Mouse (Mus musculus) bone marrow, adult 2 months (tissue): ENCODE results near the gene Urb1.

Experiments
- CTCF ChIP-seq: fragments of 200-500 bp; IDR thresholded peaks from 2 replicates; pipeline ENCODE4 v1.5.1; 2011; ENCODE audit warnings: low read length, control low read depth; ENCODE audit not compliant: control insufficient read depth, insufficient read depth
- POLR2A ChIP-seq: fragments of 200-500 bp; IDR thresholded peaks from 2 replicates; pipeline ENCODE4 v1.6.1; 2011; ENCODE audit warnings: low read depth, mild to moderate bottlenecking, control low read depth, low read length, borderline replicate concordance; ENCODE audit not compliant: control insufficient read depth

DNA sequence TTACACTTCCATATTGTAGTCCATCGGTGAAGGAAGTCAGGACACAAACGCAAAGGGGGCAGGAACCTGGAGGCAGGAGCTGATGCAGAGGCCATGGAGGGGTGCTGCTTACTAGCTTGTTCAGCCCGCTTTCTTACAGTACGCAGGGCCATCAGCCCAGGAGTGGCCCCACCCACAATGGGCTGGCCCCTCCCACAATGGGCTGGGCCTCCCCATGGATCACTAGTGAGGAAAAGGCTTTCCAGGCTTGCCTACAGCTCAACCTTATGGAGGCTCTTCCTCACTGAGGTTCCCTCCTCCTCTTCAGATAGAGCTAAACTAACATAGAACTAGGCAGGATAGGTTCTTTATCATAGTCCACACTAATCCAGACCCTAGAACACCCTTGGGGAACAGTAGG, 86.2 kb downstream of the Urb1 start:
- TF ChIP-seq POLR2A (no peak), CTCF (no peak)
